Mouse (Mus musculus): ENCODE measurements at regions not wholly inside any gene's neighbourhood (a gene's known extent, or its start where the extent isn't known, plus 50 kb on each side); places are given as distances from the start of the nearest gene placed in this dataset.

DNA sequence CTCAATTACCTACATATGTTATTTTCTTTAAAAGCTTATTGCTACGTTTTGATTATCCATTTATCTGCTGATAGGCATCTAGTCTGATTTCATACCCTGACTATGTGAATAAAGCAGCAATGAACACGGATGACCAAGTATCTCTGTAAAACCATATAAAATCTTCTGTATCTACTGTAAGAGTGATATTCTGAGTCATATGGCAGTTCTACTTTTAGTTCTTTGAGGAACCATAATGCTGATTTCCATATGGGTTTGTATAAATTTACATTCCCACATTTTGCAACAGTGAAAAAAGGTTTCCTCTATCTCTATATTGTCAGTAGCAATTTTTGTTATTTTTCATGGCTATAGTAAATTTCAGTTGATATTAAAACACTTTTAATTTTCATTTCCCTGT is 280.6 kb downstream of the Fsip2 start:
- Histone ChIP-seq H3K4me3 (ENCODE audit: insufficient read depth, low read length) (no peak overlapping the region), H3K4me1 (ENCODE audit: control insufficient read depth, insufficient read depth, low read length) (no peaks in the 10 kb centered on the region), H3K27ac (ENCODE audit: insufficient read depth, low read length) (no peak overlapping the region)
- TF ChIP-seq POLR2A (IDR thresholded peaks at IDR 0.05; ENCODE audit: extremely low read depth, insufficient read depth, low read length) (no peak), CTCF (IDR thresholded peaks at IDR 0.05; ENCODE audit: extremely low read depth, insufficient read depth, low read length) (no peak)

DNA sequence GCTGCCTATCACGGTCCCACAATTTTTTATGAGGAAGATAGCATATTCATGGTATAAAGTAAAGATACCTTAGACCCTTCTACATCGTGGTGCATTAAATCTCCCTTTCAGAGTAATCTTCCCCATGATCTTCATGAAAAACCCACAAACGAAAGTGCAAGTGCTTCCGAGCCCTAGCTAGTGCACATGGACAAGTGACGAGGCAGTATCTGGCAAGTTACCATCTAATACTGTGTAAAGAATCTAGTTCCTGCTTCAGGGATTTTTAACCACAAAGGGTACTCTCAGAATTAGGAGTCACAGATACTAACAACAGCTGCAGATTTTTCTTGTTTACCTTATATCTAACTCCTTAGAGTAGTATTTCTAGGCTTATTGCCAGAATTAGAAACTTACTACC is 282.8 kb downstream of the Fsip2 start:
- TF ChIP-seq CTCF (IDR thresholded peaks at IDR 0.05; ENCODE audit: extremely low read depth, insufficient read depth, low read length) (no peak), POLR2A (IDR thresholded peaks at IDR 0.05; ENCODE audit: extremely low read depth, insufficient read depth, low read length) (no peak)
- no peak overlapping the region for H3K27ac ChIP-seq (ENCODE audit: insufficient read depth, low read length)
- H3K4me3 ChIP-seq (ENCODE audit: insufficient read depth, low read length) = no peak overlapping the region
- no peaks in the 10 kb centered on the region for H3K4me1 ChIP-seq (ENCODE audit: control insufficient read depth, insufficient read depth, low read length)

DNA sequence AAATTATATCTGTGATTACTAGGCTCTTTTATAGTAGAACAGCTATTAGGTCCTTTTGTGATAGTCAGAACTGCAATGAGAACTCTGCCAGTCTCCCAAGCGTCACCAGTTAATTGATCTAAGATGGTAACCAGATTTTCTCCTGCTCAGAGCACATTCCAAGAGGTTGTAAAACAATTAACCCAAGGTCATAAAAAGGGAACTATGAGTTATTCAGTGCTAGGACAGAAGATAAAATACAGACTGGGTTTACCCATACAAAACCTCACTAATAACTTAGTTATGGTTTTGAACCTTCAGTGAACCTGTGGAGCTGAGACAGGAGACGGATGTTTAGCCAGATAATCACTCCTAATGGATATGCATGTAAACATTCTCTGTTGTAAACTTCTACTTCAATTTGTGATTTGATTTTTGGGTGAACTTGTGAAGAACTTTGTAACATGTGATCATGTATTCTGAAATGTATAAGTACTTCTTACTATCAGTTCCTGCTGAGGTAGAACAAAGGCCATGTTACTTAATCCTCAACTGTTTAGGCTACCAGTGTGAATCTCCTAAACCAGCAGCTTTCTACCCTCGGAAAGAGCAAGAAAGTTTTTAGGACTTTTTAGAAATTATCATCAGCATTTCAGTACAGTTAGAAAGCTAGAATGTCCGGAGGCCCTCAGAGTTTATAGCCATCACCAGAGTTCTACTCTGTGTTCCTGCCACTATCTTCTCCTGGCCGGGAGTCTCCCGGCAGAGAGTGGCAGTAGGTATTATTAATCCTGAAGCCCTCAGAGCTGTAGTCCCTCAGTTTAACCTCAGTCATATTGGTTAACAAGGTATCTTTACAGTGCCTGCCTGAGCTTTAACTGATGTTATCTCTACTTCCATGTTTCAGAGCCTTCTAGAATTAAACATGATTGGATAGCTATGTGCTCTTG is 308.0 kb downstream of the Fsip2 start:
- Histone ChIP-seq H3K4me3 (ENCODE audit: insufficient read depth, low read length) (no peak overlapping the region), H3K4me1 (ENCODE audit: control insufficient read depth, insufficient read depth, low read length) (no peaks in the 10 kb centered on the region), H3K27ac (ENCODE audit: insufficient read depth, low read length) (no peak overlapping the region)
- TF ChIP-seq CTCF (IDR thresholded peaks at IDR 0.05; ENCODE audit: extremely low read depth, insufficient read depth, low read length) (no peak), POLR2A (IDR thresholded peaks at IDR 0.05; ENCODE audit: extremely low read depth, insufficient read depth, low read length) (no peak)

DNA sequence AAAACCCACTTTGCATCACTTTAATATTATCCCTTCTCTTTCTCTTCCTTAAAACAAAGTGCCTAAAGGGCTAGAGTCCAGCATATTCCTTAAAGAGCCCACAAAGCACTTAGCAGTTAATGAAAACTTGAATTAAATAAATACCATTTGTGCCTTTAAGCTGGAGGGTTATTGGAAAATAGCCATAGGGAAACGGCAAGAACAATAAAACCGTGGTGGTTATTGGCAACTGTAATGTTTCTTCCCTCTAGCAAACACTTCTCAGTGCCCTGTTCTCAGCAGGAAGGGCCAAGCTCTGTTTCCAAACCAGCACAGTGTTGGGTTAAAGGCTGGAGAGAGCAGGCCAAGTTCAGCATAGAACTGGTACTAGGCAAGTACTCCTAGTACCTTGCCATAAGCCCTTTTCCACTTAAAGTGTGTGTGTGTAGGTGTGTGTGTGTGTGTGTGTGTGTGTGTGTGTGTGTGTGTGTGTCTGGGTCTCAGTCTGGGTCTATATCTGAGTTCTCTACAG is 313.4 kb downstream of the Fsip2 start:
- H3K27ac ChIP-seq (ENCODE audit: insufficient read depth, low read length) = no peak overlapping the region
- TF ChIP-seq CTCF (IDR thresholded peaks at IDR 0.05; ENCODE audit: extremely low read depth, insufficient read depth, low read length) (no peak), POLR2A (IDR thresholded peaks at IDR 0.05; ENCODE audit: extremely low read depth, insufficient read depth, low read length) (no peak)
- no peaks in the 10 kb centered on the region for H3K4me1 ChIP-seq (ENCODE audit: control insufficient read depth, insufficient read depth, low read length)
- H3K4me3 ChIP-seq (ENCODE audit: insufficient read depth, low read length) = no peak overlapping the region

DNA sequence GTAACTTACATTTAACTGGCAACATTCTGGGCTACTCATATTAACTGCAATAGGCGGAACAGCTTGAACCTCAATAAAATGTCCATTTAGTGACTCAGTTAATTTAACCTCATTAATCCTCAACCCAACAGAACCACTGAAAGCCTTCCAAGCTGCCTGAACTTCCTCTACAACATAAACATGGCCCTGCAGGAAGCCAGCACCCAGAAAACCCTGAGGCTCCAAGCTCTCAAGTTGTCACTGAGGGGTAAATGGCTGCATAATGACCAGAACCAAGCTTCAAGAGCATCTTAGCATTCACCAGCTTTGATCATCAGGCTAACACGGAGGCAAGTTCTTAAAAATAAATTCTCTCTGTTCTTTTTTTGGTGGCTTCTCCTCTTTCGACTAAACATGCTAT is 315.2 kb downstream of the Fsip2 start:
- Histone ChIP-seq H3K4me3 (ENCODE audit: insufficient read depth, low read length) (no peak overlapping the region), H3K4me1 (ENCODE audit: control insufficient read depth, insufficient read depth, low read length) (no peaks in the 10 kb centered on the region), H3K27ac (ENCODE audit: insufficient read depth, low read length) (no peak overlapping the region)
- TF ChIP-seq CTCF (IDR thresholded peaks at IDR 0.05; ENCODE audit: extremely low read depth, insufficient read depth, low read length) (no peak), POLR2A (IDR thresholded peaks at IDR 0.05; ENCODE audit: extremely low read depth, insufficient read depth, low read length) (no peak)

DNA sequence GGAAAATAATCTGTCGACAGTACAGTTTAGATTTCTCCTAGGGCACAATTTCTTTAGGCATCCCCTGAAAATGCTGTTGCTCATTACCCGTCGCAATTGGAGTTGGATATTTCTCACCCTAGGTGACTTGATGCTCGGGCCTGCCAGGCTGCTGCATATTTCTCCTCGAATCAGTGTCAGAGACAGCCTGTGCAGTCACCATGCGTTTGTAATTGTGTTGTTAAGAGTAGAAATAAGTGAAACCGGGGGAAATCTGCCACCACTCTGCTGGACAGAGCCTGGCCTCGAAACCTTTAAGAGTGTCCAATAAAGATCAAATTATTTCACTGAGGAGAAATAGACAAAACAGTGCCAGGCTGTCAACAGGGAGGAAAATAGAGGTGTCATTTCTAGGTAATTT is 340.7 kb upstream of the Zc3h15 start:
- Histone ChIP-seq H3K4me3 (ENCODE audit: insufficient read depth, low read length) (no peak overlapping the region), H3K27ac (ENCODE audit: insufficient read depth, low read length) (no peak overlapping the region), H3K4me1 (ENCODE audit: control insufficient read depth, insufficient read depth, low read length) (no peaks in the 10 kb centered on the region)
- no peak for TF ChIP-seq CTCF (IDR thresholded peaks at IDR 0.05; ENCODE audit: extremely low read depth, insufficient read depth, low read length)
- no peak for TF ChIP-seq POLR2A (IDR thresholded peaks at IDR 0.05; ENCODE audit: extremely low read depth, insufficient read depth, low read length)

DNA sequence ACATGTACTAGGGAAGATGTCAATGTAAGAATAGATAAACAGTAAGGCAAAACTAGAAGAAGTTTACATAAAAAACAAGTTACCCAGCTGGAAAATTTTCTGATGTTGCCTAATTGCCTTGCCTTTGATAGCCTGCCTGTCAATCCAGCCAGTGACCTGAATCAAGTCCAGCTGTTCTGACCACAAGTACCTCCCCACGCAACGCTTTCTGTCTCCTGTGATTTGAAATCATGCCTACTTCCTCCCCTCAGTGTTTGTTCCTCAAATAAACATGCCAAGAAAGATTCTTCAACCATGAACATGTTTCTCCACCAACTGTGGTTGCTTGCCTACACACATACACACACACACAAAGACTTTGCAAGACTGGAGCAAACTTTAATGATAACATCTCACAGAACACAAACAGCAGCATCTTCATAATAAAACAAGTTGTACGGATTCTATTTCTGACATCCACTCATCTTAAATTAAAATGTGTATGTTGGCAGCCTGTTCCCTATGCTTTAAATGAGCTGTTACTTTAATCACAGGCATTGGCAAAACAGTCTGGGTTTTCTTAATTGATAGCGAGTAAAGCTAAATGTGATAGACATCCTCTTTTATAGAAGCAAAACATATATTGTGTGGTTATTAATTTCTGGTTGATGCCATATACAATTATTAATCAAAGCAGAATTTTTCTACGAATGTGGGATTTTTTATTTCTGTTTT is 312.0 kb upstream of the Zc3h15 start:
- no peak overlapping the region for H3K4me3 ChIP-seq (ENCODE audit: insufficient read depth, low read length)
- H3K27ac ChIP-seq (ENCODE audit: insufficient read depth, low read length) = no peak overlapping the region
- TF ChIP-seq POLR2A (IDR thresholded peaks at IDR 0.05; ENCODE audit: extremely low read depth, insufficient read depth, low read length) (no peak), CTCF (IDR thresholded peaks at IDR 0.05; ENCODE audit: extremely low read depth, insufficient read depth, low read length) (no peak)

GRCm38 (mm10) chr2:83332770-83333157 is 311.5 kb upstream of the Zc3h15 start:
- H3K4me3 ChIP-seq (ENCODE audit: insufficient read depth, low read length) = no peak overlapping the region
- TF ChIP-seq POLR2A (IDR thresholded peaks at IDR 0.05; ENCODE audit: extremely low read depth, insufficient read depth, low read length) (no peak), CTCF (IDR thresholded peaks at IDR 0.05; ENCODE audit: extremely low read depth, insufficient read depth, low read length) (0 out of 2 replicates have a peak, but pooled peaks have one; percentile 13)
- no peaks in the 10 kb centered on the region for H3K4me1 ChIP-seq (ENCODE audit: control insufficient read depth, insufficient read depth, low read length)
- H3K27ac ChIP-seq (ENCODE audit: insufficient read depth, low read length) = no peak overlapping the region

More for the DNA sequence above, 312.0 kb upstream of the Zc3h15 start:
- no peaks in the 10 kb centered on the region for H3K4me1 ChIP-seq (ENCODE audit: control insufficient read depth, insufficient read depth, low read length)

DNA sequence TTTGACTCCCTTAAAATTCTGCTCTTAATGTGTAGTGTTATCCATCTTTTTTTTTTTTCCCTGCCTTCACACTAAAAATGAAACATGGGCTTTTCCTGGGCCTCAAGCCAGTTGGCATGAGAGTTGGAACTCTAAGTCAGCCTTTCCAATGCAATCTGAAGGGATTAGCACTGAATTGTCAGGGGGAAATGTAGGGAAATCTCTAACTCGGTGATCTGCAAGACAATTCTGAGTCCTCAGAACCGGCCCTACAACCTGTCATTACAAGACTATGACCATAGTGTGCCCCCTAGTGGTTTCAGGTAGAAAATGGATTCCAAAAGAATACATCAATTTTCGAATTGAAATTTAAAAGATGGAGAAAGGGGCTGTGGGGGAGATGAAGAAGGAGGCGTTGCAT is 306.9 kb upstream of the Zc3h15 start:
- no peaks in the 10 kb centered on the region for H3K4me1 ChIP-seq (ENCODE audit: control insufficient read depth, insufficient read depth, low read length)
- H3K4me3 ChIP-seq (ENCODE audit: insufficient read depth, low read length) = no peak overlapping the region
- TF ChIP-seq POLR2A (IDR thresholded peaks at IDR 0.05; ENCODE audit: extremely low read depth, insufficient read depth, low read length) = no peak
- peak; percentile 24; the same call in 1 of the 2 replicates for TF ChIP-seq CTCF (IDR thresholded peaks at IDR 0.05; ENCODE audit: extremely low read depth, insufficient read depth, low read length)
- no peak overlapping the region for H3K27ac ChIP-seq (ENCODE audit: insufficient read depth, low read length)
